ENCODE assay signal across 9 mouse cellular contexts in genomic region chr16:32130190-32130826, GRCm38 (mm10). TPM values are rescaled to one million over a fixed set of nuclear protein-coding genes. Genes with fewer than 3 reads are reported as not detected.
DNase-seq lines count a peak whose midpoint lies in the region; ATAC-seq and TF ChIP-seq lines count a peak whose summit lies in the region.
"Had no signal": no experiment of that assay in that cellular context is flagged by ENCODE, and none has a peak within 500 bp of the region (broad histone marks: within the 10 kb centered on the region; RNA-seq: fewer than 3 reads in every experiment).

No protein-coding gene starts in this region.

- peak overlapping the region; percentile 77 for H3K4me2 ChIP-seq in liver, embryonic 12.5 days
- H3K4me2 ChIP-seq: embryonic facial prominence, embryonic 15.5 days had no signal

- peak overlapping the region; percentile 64 for H3K9ac ChIP-seq in liver, embryonic 12.5 days
- H3K9ac ChIP-seq: embryonic facial prominence, embryonic 15.5 days had no signal

- peak overlapping the region; percentile 67 for H3K27ac ChIP-seq in liver, embryonic 12.5 days
- peak overlapping the region; percentile 92 for H3K27ac ChIP-seq in spleen, adult 2 months (ENCODE audit: insufficient read depth, low read length)
- H3K27ac ChIP-seq: embryonic facial prominence, embryonic 15.5 days had no signal

- peak overlapping the region; percentile 56 for H3K4me3 ChIP-seq in liver, embryonic 12.5 days
- peak overlapping the region; percentile 60 for H3K4me3 ChIP-seq in spleen, adult 2 months (ENCODE audit: extremely low read depth, insufficient read depth, insufficient read length)
- H3K4me3 ChIP-seq: embryonic facial prominence, embryonic 15.5 days had no signal

- TF ChIP-seq POLR2A in spleen, adult 2 months (IDR thresholded peaks at IDR 0.05; ENCODE audit: low read depth, low read length), result peak; percentile 5; the same call in 1 of the 2 replicates

- H3K36me3 ChIP-seq in liver, embryonic 12.5 days, result no peaks in the 10 kb centered on the region
- H3K36me3 ChIP-seq in spleen, adult 2 months (ENCODE audit: control insufficient read depth, insufficient read depth, low read length), result no peaks in the 10 kb centered on the region
- H3K36me3 ChIP-seq: embryonic facial prominence, embryonic 15.5 days had no signal

- WGBS in liver, embryonic 12.5 days (ENCODE audit: insufficient replicate concordance), result 18% methylated on average over 16 of the region's 16 CpGs
- 10% methylated on average over 16 of the region's 16 CpGs for WGBS in spleen, adult 2 months

- no peaks in the 10 kb centered on the region for H3K9me3 ChIP-seq in liver, embryonic 12.5 days (replicated peaks)
- H3K9me3 ChIP-seq: embryonic facial prominence, embryonic 15.5 days had no signal

- TF ChIP-seq CTCF in spleen, adult 2 months (IDR thresholded peaks at IDR 0.05; ENCODE audit: extremely low read depth, insufficient read depth, insufficient read length, insufficient replicate concordance), result no peak

- intact Hi-C loops in heart, postnatal 25 days (cut with DNase I), result no loop called here

- no peaks in the 10 kb centered on the region for H3K27me3 ChIP-seq in liver, embryonic 12.5 days (replicated peaks)
- no peaks in the 10 kb centered on the region for H3K27me3 ChIP-seq in spleen, adult 2 months (ENCODE audit: control insufficient read depth, insufficient read depth, low read length)
- H3K27me3 ChIP-seq: embryonic facial prominence, embryonic 15.5 days had no signal

- peaks cover 23% of the 10 kb centered on the region for H3K4me1 ChIP-seq in liver, embryonic 12.5 days
- H3K4me1 ChIP-seq in spleen, adult 2 months (ENCODE audit: control insufficient read depth, insufficient read depth, insufficient read length), result peaks cover 15% of the 10 kb centered on the region
- H3K4me1 ChIP-seq: embryonic facial prominence, embryonic 15.5 days had no signal

- peak; percentile 83 for DNase-seq in CD4-positive, CD25-positive, alpha-beta regulatory T cell, adult 2 months (ENCODE audit: low read depth, low spot score)
- peak; percentile 83 for DNase-seq in ZHBTc4 (ENCODE audit: low read depth, low spot score)
- peak; percentile 38 for DNase-seq in heart, postnatal 25 days (ENCODE audit: low spot score)
- DNase-seq in spleen, adult 2 months (ENCODE audit: low read depth in 1 of 2, low spot score in 2 of 2), result peak; percentile 67 to 71
- DNase-seq in right cerebral cortex, postnatal 4 days, result no peak
- no peak for DNase-seq in cerebellum, postnatal 14 days
- DNase-seq in Muller cell, postnatal 12 days (ENCODE audit: inconsistent ontology term), result no peak

- peak; percentile 85 for ATAC-seq in liver, embryonic 12.5 days

RNA-seq across cellular contexts. Expression of gene Cep19, which starts 30.7 kb away (rescaled TPM):
- total RNA-seq in heart, postnatal 25 days (2021), result 10 to 100 TPM in 1 of 2 experiments, 1 to 10 TPM in 1; 8.9 to 10.9 TPM
- polyA plus RNA-seq in liver, embryonic 12.5 days (2016; fragmentation: Nextera tagmentation; extraction: Ambion mirVana), result 7.6 TPM in 2 replicates
- polyA plus RNA-seq in spleen, adult 2 months (2012; rRNA removed), result 4.2 and 4.7 TPM in 2 replicates

RNA-seq across cellular contexts. Expression of gene Pigx, which starts 30.8 kb away (rescaled TPM):
- total RNA-seq in heart, postnatal 25 days (2021), result 10 to 100 TPM; 19.2 to 21.9 TPM
- 33.8 and 37.2 TPM in 2 replicates for polyA plus RNA-seq in liver, embryonic 12.5 days (2016; fragmentation: Nextera tagmentation; extraction: Ambion mirVana)
- polyA plus RNA-seq in spleen, adult 2 months (2012; rRNA removed), result 18.1 and 22.7 TPM in 2 replicates

RNA-seq across cellular contexts. Expression of gene Nrros, which starts 35.1 kb away (rescaled TPM):
- total RNA-seq in heart, postnatal 25 days (2021), result 1 to 10 TPM; 5.3 to 5.6 TPM
- 26.5 and 29.9 TPM in 2 replicates for polyA plus RNA-seq in liver, embryonic 12.5 days (2016; fragmentation: Nextera tagmentation; extraction: Ambion mirVana)
- polyA plus RNA-seq in spleen, adult 2 months (2012; rRNA removed), result 105 and 133 TPM in 2 replicates

RNA-seq across cellular contexts. Expression of gene Bex6, which starts 49.3 kb away (rescaled TPM):
- total RNA-seq in heart, postnatal 25 days (2021), result not detected
- 1.5 and 1.6 TPM in 2 replicates for polyA plus RNA-seq in liver, embryonic 12.5 days (2016; fragmentation: Nextera tagmentation; extraction: Ambion mirVana)
- 0.85 and 1.5 TPM in 2 replicates for polyA plus RNA-seq in spleen, adult 2 months (2012; rRNA removed)

RNA-seq across cellular contexts. Expression of gene Pak2, which starts 51.2 kb away (rescaled TPM):
- total RNA-seq in heart, postnatal 25 days (2021), result 10 to 100 TPM; 24.7 to 27.7 TPM
- 17.7 and 18.3 TPM in 2 replicates for polyA plus RNA-seq in liver, embryonic 12.5 days (2016; fragmentation: Nextera tagmentation; extraction: Ambion mirVana)
- polyA plus RNA-seq in spleen, adult 2 months (2012; rRNA removed), result 16.8 and 18.8 TPM in 2 replicates

Comparison
In these comparisons a context has a peak if more than half of its experiments do, and no peak if none do; other contexts are left out.
1. DNase-seq: peak in CD4-positive, CD25-positive, alpha-beta regulatory T cell, adult 2 months (single experiment), ZHBTc4 (single experiment), heart, postnatal 25 days (single experiment) and spleen, adult 2 months (2 of 2); none in right cerebral cortex, postnatal 4 days (single experiment), cerebellum, postnatal 14 days (0 of 2) and Muller cell, postnatal 12 days (single experiment).